Mouse (Mus musculus) frontal cortex, postnatal 14 days (tissue): ENCODE measurements around the gene Map7d1.
A peak's percentile ranks its signal among the peaks of the same experiment; 100 is the strongest.

Experiments
- DNase-seq, 2 experiments: peaks; one replicate each; pipeline ENCODE4 v3.0.0; 2022; ENCODE audit warnings: low spot score in 2 of 2

The Map7d1 gene

DNA sequence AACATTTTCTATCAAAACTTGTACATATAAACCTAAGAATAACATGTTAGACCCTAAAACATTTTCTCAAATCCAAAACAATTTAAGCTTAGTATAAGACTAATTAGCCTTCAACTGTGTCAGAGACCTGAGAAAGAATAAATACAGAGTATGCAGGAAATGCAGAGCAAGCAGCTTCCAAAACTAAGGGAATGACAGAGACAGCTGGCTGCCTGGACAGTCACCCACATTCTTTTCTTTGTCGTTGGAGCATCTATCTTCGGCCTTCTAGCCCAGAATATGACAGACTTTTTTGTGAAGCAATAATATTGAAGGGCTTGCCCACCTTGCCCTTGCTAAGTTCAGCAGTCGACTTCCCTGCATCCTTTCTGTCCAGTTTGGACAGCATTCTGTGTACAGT, 13.1 kb upstream of the Map7d1 start:
- no peak for DNase-seq

GRCm38 (mm10) chr4:126262119-126262807, 6.1 kb upstream of the Map7d1 start, which contains the start of gene Trappc3:
Trappc3 (plus strand) TSS chr4:126262325.
- DNase-seq, result peak; percentile 99 to 100

GRCm38 (mm10) chr4:126261675-126262074, 5.5 kb upstream of the Map7d1 start:
- DNase-seq, result no peak

DNA sequence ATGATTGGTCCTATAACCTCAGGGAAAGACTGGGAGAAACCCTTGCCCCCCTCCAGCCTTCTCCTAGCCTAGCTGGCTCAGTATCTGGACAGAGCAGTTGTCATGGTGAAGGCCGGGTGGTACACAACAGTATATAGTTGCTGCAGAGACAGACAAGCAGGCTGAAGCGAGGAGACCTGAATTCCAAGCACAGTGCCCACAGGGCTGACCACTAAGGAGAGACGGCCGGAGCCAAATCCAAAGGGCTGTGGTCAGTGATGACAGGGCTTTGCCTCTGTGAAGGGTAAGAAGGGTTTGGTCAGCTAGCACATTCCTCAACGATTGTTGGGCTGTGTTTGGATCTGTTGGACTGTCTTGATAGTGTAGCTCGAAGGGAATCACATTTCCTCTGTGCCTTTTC, 5.1 kb upstream of the Map7d1 start:
- no peak for DNase-seq

DNA sequence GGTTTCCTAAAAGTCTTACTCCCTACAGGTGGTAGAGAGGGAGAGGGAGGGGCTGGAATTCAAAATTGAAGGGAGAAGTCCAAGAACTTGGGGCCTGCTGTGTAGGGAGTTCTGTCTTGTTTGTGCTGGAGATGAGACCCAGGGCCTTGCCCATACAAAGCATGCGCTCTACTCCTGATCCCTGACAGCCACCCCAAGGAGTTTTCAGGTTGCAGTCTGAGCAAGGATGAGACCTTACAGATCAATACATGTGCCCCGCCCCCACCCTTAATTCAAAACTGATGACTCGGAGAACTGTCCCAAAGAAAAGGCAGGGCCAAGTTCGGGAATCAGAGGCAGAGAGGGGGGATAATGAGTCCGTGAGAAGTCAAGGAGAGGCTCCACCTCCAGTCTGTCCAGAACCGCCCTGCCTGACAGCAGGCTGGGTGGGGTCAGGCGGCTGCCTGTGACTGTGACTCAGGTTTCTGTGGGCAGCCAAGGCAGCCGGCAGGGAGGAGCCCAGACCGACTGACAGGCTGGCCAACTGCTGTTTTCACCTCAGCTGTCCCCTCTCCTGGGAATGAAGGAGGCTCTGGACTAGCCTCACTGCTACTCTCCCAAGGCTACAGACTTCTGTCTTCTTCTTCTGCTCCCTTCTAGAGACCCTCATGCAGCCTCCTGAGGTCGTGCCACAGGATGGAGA, 4.5 kb upstream of the Map7d1 start:
- DNase-seq, result no peak

DNA sequence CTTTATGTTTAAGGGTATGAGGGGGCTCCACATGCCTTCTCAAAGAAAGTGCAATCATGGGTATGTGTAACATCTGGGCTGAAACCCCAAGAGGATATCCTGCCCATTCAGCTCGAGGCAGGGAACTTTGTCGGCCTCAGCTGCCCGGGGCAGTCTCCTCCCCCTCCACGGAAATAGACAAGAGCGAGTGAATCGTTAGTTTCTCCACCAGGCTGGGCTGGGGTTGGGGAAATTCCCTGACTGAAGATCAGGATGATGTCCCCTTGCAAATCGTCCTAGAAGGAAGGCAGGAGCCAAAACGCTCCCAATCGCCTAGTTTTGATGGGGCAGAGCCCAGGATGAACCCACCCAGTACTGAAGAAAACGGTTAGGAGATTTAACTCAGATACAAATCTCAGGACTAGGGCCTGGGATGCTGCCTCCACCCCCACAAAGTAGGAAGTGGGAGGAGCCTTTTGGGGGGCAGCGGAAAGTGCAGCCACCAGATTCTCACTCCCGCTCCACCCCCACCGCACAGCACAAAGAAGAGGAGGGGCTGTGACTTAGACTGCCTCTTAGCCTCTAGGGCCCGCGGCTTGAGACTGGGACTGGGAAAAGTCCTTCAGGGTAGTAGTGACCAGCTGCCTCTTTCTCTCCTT, 3.5 kb upstream of the Map7d1 start:
- DNase-seq, result no peak

GRCm38 (mm10) chr4:126259063-126259462, 2.9 kb upstream of the Map7d1 start:
- no peak for DNase-seq

GRCm38 (mm10) chr4:126256967-126257881, 1.1 kb upstream of the Map7d1 start:
- no peak for DNase-seq

GRCm38 (mm10) chr4:126255113-126256001, 786 bp downstream of the Map7d1 start:
- DNase-seq, result no peak

GRCm38 (mm10) chr4:126254315-126255112, 1.6 kb downstream of the Map7d1 start:
- no peak for DNase-seq

GRCm38 (mm10) chr4:126253637-126254272, 2.4 kb downstream of the Map7d1 start:
- DNase-seq, result no peak

DNA sequence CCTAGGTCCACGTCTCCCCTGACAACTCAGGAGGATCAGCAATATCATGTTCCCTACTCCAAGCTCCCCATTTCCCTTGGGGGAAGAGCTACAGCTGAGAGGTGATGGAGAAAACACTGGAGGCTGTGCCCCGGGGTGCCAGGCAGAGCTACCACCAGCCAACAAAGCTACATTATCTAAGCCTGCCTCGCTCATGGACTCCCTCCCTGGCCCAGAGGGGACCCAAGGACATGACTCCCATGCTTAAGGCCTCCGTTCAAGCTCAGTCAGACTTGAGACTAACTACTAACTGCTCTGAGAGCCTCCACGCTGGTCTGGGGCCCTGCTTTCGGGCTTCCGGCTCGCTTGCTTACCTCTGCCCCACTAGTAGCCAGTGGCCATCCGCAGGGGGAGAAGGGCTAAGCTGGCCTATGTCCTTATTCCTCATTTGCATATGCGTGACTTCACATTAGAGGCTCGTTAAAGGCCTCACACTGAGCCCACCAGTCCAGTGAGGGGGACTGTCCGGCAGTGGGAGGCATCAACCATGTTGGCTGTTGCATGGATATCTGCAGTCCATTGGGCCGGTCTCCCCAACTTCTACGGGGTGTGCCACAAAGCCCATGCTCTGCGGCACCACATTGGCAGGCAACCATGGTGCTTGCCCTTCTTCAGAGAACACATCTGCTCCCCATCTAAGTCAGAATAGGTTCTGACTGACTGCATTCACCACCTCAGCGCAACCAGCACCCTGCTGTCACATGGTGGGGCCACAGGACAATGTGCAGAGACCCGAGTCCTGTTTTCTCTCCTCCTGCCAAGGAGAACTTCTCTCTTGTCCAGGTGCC, 3.5 kb downstream of the Map7d1 start:
- DNase-seq, result no peak

DNA sequence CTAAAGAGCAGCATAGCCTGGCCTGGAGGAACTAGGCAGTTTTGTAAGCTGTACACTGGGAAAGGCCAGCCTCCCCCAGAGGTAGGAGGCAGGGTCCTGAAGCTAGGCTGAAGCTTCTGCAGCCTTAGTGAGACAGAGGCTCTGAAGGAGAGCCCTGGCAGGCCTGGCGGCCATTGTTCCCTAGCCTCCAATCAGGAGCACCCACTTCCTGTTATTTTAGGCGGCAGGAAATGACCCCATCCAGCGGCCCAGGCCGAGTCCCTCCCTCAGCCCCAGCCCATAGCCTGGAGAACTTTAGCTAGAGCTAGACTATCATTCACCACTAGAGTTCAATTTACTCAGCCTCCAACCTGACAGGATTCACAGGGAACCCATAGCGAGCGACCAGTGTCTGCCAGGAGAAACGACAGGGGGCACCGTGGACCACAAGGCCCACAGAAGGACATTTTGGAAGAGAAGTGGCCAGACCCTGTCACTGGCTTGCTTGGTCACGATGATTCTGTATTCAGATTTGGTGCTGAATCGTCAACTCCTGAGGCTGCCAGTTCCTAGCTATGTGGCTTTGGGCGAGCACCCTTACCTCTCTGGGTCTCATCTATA, 4.4 kb downstream of the Map7d1 start:
- DNase-seq, result no peak

GRCm38 (mm10) chr4:126250659-126251058, 5.5 kb downstream of the Map7d1 start:
- no peak for DNase-seq

- DNase-seq, result no peak
These were observed 7.8 kb downstream of the Map7d1 start for GRCm38 (mm10) chr4:126248261-126248868.

DNA sequence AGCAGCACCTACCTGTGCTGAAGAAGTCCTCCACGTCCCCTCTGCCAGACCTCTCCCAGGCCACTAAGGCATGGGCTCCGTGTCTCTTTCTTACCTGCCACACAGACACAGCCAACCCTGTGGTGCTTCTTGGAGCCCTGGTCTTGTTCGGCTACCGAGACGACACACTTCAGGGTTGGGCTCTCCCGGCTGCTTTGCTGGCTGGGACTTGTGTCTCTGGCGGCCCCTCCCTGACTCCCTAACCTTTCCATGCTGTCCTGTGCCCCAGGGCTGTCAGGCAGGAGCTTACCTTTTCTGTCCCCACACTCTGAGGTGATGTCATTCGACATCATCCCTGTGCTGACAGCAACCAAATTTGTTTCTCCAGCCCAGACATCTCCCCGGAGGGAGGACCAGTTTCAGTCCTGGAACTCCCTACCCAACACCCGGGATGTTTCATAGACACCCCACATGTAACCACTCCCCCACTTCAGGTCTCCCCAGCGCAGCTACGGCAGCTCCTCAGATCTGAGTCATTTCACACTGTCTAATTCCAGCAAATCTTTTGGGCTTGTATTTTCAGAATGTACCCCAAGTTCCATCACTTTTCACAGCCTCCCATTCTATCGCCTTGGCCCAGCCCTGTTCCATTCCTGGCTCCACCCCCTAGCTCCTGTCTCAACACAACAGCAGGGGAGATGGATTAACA, 9.8 kb downstream of the Map7d1 start:
- no peak for DNase-seq

DNA sequence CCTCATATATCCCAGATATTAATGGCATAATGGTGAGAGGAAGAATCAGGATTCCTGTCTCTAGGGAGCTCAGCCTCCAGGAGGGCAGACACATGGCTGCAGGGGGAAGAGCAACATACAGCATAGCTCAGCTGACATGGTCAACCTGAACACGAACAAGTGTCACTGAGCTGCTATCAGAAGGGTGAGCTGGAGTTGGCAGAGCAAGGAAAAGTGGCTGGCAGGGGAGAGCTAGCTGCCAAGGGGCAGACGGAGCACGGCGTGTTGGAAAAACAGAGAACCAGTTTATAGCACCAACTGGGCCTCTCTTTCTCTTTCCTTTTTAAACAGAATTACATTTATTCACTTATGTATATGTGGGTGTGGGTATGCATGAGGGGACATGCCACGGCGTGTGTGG, 13.6 kb downstream of the Map7d1 start:
- peak in 1 of 2 experiments; percentile 1 for DNase-seq
